Mouse (Mus musculus) layer of hippocampus, postnatal 10 days (tissue): ENCODE measurements at regions not wholly inside any gene's neighbourhood (a gene's known extent, or its start where the extent isn't known, plus 50 kb on each side); places are given as distances from the start of the nearest gene placed in this dataset.

Experiments
- DNase-seq, 2 experiments: peaks; one replicate each; pipeline ENCODE4 v3.0.0; 2021; ENCODE audit warnings: low spot score in 2 of 2

GRCm38 (mm10) chr13:35212276-35212675, 185.4 kb upstream of the Eci2 start:
- DNase-seq, result peak in 1 of 2 experiments; percentile 10

DNA sequence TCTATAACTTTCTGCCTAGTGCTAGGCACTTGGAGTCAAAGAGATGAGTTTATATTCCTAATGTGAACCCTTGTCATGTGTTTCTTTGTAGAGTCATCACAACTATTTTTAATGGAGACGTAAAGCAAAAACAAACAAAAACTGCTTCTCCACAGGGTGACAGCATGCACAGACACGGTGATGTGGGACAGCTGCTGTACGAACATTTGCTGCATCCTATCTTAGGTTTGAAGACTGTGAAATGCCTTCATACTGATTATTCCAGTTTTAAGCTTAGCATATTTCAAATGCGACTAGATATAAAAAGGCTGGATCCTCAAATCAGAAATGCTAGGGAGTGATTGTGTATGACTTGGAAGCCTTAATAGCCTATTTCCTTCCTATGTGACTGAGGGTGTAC, 187.3 kb upstream of the Eci2 start:
- DNase-seq, result no peak

- no peak for DNase-seq
Observed at GRCm38 (mm10) chr13:35226142-35226829, 199.4 kb upstream of the Eci2 start.

DNA sequence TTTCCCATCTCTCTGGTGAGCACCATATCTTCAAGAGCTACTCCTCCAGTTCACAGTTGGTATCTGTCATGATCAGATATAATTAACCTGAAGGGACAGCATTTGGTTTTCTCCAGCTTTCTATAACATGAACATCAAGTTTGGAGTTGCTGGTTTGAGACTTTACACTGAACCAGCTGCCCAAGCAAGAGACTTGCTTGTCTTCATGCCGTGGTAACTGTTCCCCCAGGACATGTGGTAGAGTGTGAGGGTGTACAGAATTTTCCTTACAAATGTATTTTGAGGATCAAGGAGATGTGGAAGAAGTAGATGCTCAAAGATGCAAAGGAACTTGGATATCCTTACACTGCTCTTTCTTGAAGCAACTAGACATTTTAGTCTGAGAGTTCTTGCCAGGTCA, 200.0 kb upstream of the Eci2 start:
- DNase-seq, result no peak

DNA sequence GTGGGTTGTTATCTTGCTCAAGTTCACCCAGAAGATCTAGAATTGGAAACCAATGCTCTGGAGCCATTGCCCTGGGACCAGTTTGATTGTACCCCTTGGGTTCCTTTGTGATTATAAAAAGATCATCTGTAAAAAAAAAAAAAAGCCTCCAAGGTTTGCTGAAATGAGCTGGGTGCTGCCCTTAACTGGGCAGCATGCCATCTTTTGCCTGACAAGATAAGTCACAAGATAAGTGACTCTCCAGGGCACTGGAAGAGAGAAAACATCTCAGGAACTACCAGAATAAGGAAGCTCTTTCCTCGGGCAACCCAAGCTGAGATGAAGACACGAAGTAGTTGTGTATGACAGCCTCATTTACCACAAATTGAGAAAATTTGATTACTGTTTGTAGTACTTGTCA, 202.7 kb upstream of the Eci2 start:
- DNase-seq, result no peak

DNA sequence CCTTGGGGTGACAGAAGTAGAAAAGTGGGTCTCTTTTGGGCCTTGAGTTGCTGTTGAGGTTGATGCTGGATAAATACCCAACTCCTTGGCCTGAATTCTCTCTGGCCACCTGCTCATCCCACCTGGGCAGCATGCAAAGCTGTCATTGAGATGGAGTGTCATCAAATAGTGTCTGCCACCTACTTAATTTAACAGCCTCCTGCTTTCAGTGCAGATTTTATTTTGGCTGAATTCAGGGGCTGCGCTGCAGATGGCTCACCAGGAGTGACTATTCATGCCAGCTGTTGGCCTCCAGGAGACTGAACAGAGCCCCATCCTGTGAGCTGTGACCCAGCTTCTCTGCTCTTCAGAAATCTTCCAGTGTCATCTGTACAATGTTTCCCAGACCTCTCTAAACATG, 206.7 kb upstream of the Eci2 start:
- peak; percentile 8 to 15 for DNase-seq

DNA sequence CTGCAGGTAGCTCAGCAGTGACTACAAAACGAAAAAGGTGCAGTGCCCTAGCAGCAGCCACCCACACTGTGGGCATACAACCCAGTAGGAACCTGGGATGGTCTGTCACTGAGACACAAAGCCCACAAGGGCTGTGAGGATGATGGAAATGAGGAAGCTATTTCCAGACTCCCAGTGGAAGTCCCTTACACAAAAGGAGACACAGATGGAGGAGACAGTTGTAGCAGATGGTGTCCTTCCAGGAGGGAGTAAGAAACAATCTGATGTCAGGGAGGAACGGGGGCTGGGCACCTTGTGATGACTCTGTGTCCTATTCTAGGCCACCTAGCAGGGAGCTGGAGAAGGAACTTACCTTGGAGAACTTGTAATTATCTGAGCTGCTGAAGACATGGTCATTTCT, 214.5 kb upstream of the Eci2 start:
- no peak for DNase-seq

- no peak for DNase-seq
Observed at GRCm38 (mm10) chr13:35243946-35244345, 217.1 kb upstream of the Eci2 start.

DNA sequence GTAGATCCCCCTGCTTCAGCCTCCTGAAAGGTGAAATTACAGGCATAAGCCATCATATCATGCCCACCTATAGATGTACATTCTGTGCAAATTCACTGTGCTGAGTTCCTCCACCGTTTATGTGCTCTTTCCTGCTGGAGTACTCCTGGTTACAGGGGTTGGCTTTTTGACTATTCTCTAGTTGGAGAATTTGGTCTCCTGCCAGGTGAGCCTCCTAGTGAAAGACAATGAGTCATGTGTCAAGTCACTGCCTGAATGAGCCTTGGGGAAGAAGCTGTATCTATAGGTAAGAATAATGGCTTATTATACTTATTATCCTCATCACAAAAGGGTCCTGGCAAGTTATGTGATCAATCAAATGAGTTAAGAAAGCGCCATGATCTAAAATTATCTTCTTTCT, 230.5 kb upstream of the Eci2 start:
- no peak for DNase-seq

DNA sequence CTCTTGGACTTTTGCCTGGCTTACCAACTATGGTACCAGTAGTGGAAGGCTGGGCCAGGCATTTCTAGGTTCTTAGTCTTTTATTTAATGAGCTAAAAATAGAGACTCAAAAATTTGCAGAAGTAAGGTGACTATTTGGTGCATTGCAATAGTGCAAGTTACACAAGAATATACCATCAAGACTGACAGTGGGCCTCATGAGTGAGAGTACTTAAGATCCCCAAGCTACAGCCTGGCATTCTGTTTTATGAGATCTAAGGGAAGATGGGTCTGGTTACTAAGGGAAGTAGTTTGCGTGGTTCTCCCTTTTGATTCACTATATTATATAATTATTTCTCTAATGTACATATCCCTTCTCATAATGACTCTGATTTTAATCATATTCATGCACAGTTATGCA, 231.8 kb upstream of the Eci2 start:
- no peak for DNase-seq

DNA sequence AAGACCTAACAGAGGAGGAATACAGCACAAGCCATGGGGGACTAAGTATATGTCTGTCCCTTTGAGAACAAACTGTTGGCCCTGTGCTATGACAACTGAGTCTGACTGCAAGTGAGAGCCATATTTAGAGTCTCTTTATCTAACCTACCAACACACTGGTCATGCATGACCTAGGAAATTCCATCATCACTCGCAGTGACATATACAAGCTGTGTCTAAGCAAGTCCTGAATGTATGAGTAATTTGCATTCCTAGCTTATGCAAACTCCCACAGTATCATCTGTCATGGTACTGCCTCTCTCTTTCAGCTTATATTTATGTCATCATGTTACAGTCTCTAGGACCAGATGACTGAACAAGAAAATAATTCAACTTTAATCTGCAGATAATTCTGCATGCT, 257.1 kb upstream of the Eci2 start:
- DNase-seq, result no peak

DNA sequence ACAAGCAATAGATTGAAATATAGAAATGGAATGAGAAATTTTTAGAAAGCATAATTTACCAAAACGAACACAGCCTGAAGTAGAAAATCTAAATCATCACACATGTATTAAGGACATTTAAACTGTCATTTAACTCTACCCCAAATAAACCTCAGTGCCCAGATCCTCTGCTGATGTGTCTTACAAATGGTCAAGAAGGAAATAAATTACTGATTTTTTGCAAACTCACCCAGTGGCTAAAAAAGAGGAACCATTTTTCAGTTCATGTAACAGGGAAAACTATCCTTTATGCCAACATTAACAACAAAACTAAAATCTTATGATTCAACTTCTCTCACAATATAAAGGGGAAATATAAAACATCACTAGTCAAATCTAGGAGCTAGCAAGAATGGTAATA, 275.2 kb upstream of the Eci2 start:
- DNase-seq, result no peak

- DNase-seq, result no peak
Observed at GRCm38 (mm10) chr13:35316772-35317171, 289.9 kb upstream of the Eci2 start.

DNA sequence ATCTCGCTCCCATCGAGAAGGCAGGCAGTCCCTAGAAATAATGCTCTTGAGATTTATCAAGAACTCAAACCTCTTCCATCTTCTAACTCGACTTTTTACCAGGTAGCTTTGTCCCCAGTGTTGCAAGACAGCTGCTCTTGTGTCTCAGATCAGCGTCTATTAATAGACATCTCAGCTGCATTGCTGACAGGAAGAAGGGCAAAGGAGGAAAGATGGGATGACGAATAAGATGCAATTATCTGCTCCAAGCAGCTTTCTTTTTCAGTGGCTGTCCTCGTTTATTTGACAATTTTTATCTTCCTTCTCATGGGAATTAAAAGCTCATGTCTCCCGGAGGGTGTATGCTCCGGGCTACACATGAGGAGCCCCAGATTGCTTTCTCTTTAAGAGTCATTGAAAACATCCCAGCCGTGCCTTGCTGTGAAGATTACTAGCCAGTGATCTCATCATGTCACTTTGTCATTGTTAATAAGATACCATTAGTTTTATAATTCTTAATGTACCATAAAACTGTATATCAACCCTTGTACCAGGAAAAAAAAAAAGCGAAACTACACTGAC, 299.9 kb upstream of the Eci2 start:
- DNase-seq, result no peak

DNA sequence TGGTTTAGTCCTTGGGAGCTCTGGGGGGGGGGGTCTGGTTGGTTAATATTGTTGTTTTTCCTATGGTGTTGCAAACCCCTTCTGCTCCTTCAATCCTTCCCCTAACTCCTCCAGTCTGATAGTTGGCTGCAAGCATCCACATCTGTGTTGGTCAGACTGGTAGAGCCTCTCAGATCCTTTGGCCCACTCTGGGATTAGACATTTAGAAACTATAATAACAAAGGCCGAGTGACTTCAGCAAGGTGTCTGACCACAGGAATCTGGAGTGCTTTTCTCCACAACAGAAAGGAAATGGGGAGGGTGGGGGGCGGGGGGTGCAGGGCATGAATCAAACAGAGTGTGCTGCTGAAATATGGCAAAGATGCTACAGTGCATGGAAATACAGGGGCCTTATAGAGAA, 301.4 kb upstream of the Eci2 start:
- DNase-seq, result no peak

DNA sequence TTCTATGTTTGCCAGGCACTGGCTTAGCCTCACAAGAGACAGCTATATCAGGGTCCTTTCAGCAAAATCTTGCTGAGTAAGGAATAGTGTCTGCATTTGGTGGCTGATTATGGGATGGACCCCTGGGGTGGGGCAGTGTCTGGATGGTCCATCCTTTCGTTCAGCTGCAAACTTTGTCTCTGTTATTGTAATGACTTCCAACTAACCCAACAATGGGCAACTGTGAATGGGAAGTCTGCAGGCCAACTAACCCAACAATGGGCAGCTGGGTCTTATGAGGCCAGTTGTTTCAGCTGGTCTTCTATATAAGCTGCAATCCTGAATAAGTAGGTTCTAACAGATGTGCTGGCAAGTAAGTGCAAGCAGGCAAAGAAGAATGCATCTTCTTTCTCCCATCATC, 304.0 kb upstream of the Eci2 start:
- DNase-seq, result no peak

DNA sequence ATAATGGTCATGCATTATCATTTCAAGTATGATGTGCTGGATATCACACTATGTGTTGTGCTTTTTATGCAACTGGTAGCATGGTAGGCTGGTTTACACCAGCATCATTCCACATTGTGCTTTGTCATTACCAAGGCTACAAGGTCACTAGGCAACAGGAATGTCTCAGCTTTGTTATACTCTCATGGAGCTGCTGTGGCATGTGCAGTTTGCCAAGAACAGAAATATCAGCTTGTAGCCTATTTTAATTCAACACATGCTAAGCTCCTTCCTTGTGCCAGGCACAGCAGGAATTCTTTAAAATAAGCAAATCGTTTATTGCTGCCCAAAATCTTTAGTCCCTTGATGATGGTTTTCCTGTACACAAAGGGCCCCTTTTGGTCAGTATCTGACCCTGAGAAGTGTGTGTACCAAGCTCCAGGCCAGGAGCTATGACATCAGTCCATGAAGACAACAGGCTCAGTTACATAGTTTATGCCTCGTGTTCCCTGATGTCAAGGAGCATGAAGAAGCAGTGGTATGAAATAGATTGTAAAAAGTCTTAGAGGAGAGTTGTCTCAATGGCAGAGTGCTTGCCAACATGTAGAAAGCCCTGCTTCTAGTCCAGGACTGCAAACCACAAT, 314.0 kb upstream of the Cdyl start:
- DNase-seq, result peak; percentile 10 to 29

- DNase-seq, result peak; percentile 39 to 54
Observed at GRCm38 (mm10) chr13:35348283-35348682, 311.4 kb upstream of the Cdyl start.

DNA sequence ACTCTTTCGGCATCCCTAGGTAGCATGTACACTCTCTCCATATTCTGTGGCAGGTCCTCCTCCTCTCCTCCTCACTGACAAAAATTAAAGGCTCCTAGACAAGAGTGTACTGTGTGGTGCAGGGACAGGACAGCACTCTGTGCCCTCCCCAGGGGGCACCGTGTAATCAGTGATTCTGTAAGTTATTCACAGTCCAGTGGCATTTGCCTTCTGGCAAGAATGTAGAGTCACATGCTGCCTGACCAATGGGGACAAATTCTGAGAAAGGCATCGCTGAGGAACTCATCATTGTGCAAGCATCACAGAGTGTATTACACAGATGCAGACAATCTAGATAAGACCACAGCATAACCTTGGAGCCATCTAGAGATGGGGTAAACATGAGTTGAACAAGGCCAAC, 300.3 kb upstream of the Cdyl start:
- DNase-seq, result no peak

DNA sequence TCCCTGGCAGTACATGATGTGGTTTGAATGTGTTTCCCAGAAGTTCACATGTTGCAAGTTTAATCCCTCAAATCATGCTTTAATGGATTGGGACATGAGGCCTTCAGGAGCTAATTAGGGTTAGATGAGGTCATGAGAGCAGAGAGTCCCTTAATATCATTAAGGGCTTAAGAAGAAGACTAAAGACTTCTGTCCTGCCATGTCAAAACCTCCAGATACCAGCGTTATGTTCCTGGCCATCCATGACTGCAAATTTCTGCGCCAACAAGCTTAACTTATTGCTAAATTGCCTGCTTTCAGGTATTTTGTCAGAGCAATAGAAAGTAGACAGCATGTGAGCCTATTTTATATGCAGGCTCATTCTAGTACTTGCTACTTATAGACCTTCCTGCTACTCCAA, 282.1 kb upstream of the Cdyl start:
- no peak for DNase-seq

- no peak for DNase-seq
Observed at GRCm38 (mm10) chr13:35379500-35379899, 280.1 kb upstream of the Cdyl start.

DNA sequence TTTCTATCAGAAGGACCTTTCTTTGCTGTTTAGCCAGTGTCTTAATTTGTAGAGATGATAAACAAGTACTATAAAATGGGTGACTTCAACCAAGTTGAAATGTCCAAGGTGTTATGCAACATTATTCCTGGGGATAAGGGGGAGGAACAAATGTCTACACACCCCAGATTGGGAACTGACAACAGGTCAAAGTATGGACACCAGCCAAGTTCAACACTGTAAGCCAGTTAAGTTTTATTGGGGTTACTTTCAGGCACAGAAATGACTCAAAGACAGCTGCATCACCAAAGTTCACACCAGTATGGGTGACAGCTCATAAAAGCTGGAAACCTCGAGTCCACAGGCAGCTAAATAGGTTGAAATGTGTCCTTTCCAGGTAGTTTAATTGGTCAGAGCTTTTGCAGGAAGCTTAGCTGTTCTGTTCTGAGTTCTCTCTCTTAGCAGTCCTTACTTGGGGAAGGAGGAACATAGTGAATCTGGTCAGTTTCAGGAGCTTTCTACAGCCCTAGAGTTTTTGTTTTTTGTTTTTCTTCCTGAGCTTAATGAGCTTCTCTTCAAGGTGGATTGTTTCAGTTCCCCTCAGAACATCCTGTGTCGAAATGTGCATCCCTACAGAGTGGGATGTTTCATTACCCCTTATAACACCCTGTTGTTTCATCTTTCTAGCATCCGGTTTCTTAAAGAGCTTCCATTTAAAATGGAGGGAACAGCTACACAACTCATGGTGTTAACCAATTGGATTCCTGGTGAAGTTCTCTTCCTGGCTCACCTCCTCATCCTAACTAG, 279.2 kb upstream of the Cdyl start:
- DNase-seq, result no peak
